Mouse (Mus musculus): Measurements from ENCODE around the gene Slc9a2. TPM values are rescaled to one million over a fixed set of nuclear protein-coding genes. Genes with fewer than 3 reads are reported as not detected.
A peak's percentile ranks its signal among the peaks of the same experiment; 100 is the strongest.

Slc9a2 gene
- not detected in 2 replicates for polyA plus RNA-seq (2015; fragmentation: Nextera tagmentation; extraction: Ambion mirVana)

DNA sequence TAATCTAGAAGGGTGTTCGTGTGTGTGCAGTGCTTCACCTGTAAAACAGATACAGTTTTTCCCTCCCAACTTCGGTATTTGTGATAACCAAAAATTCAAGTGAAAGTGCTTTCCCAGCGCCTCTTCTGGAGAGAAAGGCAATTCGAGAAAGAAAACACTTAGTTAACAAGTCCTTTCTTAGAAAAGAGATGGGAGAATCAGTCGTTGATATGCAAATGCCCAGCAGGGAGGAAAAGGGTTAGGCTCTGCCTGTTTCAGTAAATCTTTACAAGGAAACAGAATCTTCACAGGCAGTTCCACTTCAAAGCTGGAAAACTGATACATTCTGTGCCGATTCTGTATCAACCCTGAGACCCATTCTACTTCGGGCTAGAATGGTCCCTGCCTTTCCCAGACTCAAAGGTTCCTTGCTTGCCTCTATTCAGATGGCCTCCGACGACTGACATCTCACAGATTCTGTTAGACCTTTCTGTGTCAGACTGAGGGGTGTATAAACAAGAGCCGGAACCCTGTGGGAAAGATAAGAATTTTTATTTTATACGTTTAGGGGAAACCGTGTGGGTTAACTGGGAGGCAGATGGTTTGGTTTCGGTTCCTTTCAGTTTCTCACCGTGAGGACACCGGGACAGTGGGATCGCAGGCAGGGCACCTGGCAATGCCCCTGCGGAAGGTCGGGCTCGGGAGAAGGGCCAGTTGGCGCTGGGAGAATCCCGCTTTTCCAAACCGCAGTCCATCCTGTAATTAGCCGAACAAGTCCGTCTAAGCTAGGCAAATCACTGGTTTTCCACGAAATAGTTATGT is at the start of gene Slc9a2:
TSS of gene Slc9a2 (plus strand) at position 508 of the 801 bp plus-strand sequence.
- 3% methylated on average over 25 of the region's 25 CpGs for WGBS
- peak within 1 kb of the TSS; percentile 65 for H3K4me3 ChIP-seq
- H3K27me3 ChIP-seq, result peaks cover 69% of the 10 kb centered on the region
- peak within 1 kb of the TSS; percentile 99 for H3K4me2 ChIP-seq
- H3K9me3 ChIP-seq, result no peaks in the 10 kb centered on the region
- no peaks in the 10 kb centered on the region for H3K36me3 ChIP-seq
- H3K4me1 ChIP-seq (replicated peaks), result peaks cover 22% of the 10 kb centered on the region
- no peak within 1 kb of the TSS for H3K27ac ChIP-seq
- ATAC-seq (ENCODE audit: low FRiP score), result no peak
- H3K9ac ChIP-seq, result peak within 1 kb of the TSS; percentile 71

DNA sequence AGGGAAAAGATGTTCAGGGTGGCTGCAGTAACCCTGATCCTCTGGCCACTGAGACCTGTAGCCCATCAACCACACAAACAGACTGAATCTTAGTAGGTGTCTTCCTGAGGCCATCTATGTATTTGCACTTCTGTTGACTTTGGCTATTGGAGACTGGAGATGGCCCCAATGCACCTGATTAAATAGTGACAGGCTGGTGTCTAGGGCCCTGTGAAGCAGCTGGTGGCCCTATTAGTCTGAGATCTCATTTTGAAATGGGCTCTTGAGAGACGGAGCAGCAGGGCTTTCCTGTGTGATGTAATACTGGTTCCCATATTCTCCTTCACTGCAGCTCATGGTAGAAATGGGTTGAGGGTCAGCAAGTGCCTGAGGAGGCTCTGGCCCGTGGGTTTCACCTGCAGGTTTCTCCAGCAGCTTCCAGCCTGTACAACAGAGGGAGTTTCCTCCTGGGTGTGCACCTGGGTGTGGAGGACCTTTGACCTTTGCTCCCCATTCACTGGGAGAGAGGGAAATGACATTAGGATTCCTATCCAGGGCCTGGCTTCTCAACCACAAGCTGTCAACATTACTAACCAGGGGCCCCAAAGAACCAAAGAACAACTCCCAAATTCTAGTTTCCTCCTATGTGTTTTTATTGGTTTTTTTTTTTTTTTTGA is 47.8 kb upstream of the Slc9a2 start:
- ATAC-seq (ENCODE audit: low FRiP score), result no peak
- 72% methylated on average over 2 of the region's 2 CpGs for WGBS
- Histone ChIP-seq H3K4me2 (no peak overlapping the region), H3K4me3 (no peak overlapping the region), H3K27ac (no peak overlapping the region), H3K9ac (no peak overlapping the region), H3K4me1 (replicated peaks) (0 out of 2 replicates have a peak, but pooled peaks cover 4% of the 10 kb centered on the region), H3K27me3 (no peaks in the 10 kb centered on the region), H3K36me3 (no peaks in the 10 kb centered on the region), H3K9me3 (no peaks in the 10 kb centered on the region)

DNA sequence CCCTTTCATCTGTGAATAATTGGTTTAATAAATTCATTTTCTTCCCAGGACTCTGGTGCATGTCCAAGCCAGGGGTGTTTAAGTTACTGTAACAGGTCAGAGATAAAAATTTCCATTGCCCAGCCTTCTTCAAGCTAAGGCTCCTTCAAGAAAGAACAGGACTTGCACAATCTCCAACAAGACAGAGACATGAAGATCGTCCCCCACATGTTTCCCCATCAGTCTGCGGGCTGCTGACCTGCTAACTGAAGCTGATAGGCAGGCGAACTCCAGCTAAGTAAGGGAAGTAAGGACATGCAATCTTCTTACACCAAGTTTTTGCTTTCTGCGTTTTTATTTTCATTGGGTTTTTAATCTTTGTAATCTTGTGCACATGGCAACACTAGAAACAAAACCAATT is 45.8 kb upstream of the Slc9a2 start:
- Histone ChIP-seq H3K4me1 (replicated peaks) (0 out of 2 replicates have a peak, but pooled peaks cover 4% of the 10 kb centered on the region), H3K9me3 (no peaks in the 10 kb centered on the region), H3K36me3 (no peaks in the 10 kb centered on the region), H3K4me3 (no peak overlapping the region), H3K27ac (no peak overlapping the region), H3K27me3 (no peaks in the 10 kb centered on the region), H3K4me2 (no peak overlapping the region), H3K9ac (no peak overlapping the region)
- WGBS, result 56% methylated on average over 4 of the region's 4 CpGs
- no peak for ATAC-seq (ENCODE audit: low FRiP score)

DNA sequence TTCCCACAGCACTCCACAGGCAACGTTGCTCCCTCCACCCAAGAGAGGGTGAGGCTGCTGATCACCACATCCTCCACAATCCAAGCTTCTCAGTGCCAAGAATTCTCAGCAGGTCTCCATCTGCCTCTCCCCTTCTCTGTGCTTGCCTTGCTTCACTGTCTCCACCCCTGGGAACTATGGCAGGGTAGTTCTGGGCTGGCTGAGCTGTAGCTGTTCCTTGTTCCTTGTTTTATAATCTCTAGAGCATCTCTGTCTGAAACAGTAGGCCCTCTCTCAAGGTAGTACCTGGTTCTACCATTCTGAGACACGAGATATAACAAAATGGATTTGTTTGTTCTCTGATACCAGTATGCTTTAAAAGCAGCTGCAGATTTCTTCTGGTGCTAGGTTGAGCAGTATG is 32.1 kb upstream of the Slc9a2 start:
- H3K27ac ChIP-seq, result no peak overlapping the region
- H3K9ac ChIP-seq, result no peak overlapping the region
- H3K9me3 ChIP-seq, result no peaks in the 10 kb centered on the region
- no peaks in the 10 kb centered on the region for H3K36me3 ChIP-seq
- H3K4me2 ChIP-seq, result no peak overlapping the region
- H3K27me3 ChIP-seq, result no peaks in the 10 kb centered on the region
- H3K4me3 ChIP-seq, result no peak overlapping the region
- 66% methylated on average over 2 of the region's 2 CpGs for WGBS
- ATAC-seq (ENCODE audit: low FRiP score), result no peak
- no peaks in the 10 kb centered on the region for H3K4me1 ChIP-seq (replicated peaks)

DNA sequence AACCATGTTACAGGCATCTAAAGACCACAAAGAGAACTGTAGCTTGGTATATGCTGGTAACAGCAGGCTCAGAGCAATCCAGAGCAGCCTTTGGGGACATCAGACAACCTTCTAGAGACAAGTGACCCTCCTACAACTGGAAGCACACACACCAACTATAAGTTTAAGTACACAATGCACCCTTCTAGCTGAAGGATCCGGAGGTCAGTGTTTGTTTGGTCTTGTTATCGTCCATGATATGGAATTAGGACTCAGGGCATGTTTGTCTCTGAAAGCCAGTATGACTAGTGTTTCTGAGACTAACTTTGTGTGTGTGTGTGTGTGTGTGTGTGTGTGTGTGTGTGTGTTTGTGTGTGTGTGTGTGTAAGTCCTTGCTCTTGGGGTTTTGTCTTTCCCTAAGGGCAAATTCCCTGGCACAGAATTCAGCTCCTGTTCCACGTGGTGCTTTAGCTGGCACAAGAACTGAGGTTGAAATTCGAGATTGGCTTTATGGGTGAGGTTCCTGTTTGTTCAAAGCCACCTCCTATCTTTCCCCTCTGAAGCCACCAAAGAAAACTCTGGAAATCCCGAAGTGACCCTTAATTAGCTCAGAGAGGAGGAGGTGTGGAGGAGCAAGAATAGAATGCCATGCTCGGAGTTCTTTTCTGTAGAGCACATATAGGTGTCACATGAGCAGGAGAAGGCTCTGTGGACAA is 29.4 kb upstream of the Slc9a2 start:
- no peaks in the 10 kb centered on the region for H3K36me3 ChIP-seq
- H3K9ac ChIP-seq, result no peak overlapping the region
- WGBS, result 76% methylated on average over 6 of the region's 6 CpGs
- H3K4me2 ChIP-seq, result no peak overlapping the region
- no peaks in the 10 kb centered on the region for H3K9me3 ChIP-seq
- no peak for ATAC-seq (ENCODE audit: low FRiP score)
- no peaks in the 10 kb centered on the region for H3K27me3 ChIP-seq
- H3K27ac ChIP-seq, result no peak overlapping the region
- H3K4me3 ChIP-seq, result no peak overlapping the region
- no peaks in the 10 kb centered on the region for H3K4me1 ChIP-seq (replicated peaks)

DNA sequence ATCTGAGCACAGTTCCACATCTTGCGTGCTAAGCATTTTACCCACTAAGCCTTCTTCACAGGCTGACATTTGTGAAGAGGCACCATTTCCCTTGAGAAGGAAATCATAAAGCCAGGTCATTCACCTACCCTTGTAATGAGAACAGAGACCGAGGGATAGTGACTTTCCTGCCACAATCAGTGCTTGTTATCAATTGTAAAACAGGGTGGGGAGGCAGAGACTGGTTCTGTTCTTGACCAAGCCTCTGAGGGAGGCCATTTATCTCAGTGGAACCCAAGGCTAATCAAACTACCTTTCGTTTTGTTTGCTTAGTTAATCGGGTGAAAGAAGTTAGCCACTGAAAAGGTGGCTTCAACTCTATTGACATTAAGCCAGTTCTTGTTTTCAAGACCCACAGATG is 23.3 kb upstream of the Slc9a2 start:
- H3K9ac ChIP-seq, result no peak overlapping the region
- no peak for ATAC-seq (ENCODE audit: low FRiP score)
- H3K27ac ChIP-seq, result no peak overlapping the region
- no peak overlapping the region for H3K4me3 ChIP-seq
- H3K4me2 ChIP-seq, result no peak overlapping the region
- 88% methylated on average over 4 of the region's 4 CpGs for WGBS
- no peaks in the 10 kb centered on the region for H3K27me3 ChIP-seq
- no peaks in the 10 kb centered on the region for H3K36me3 ChIP-seq
- H3K4me1 ChIP-seq (replicated peaks), result no peaks in the 10 kb centered on the region
- no peaks in the 10 kb centered on the region for H3K9me3 ChIP-seq

DNA sequence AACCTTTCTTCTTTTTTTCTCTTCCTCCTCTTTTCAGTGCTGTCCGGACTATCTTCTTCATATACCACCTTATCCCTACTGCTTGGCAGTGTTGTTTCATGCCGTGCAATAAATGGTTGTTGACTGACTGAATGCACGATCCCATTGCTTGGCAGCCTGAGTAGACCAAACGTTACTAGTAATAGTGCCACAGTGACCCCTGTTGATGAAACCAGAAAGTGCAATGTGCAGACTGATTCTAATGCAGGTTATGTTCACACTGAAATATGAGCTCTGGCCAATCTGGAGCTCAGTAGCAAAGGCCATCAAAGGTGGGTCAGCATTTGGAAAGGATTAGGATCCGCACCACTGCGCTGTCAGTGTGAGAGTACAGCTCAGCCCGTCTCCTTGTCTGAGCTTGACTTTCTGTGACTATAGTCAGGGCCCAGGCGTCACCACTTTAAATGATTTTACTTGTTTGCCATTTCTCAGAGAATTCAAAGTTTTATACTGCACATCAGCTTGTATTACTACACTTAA is 22.3 kb upstream of the Slc9a2 start:
- no peak for ATAC-seq (ENCODE audit: low FRiP score)
- Histone ChIP-seq H3K4me1 (replicated peaks) (no peaks in the 10 kb centered on the region), H3K4me2 (no peak overlapping the region), H3K36me3 (no peaks in the 10 kb centered on the region), H3K9me3 (no peaks in the 10 kb centered on the region), H3K9ac (no peak overlapping the region), H3K27ac (no peak overlapping the region), H3K27me3 (no peaks in the 10 kb centered on the region), H3K4me3 (no peak overlapping the region)
- 57% methylated on average over 8 of the region's 8 CpGs for WGBS

DNA sequence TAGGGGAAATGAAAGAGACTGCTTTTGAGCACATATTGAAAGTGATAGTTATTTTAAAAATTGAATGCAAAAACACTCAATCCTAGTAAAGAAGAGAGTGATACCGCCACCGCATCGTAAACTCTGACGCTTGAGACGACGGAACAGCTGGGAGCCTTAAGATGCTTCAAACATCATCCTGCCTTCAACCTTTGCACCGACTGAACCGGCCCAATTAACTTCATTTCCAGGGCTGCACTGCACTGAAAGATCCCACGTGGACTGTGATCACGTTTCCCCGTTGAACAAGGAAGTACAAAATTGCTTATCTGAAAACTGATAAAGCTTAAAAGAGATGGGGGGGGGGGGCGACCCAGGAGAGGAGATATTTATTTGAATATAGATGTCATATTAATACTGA is 21.4 kb upstream of the Slc9a2 start:
- Histone ChIP-seq H3K36me3 (no peaks in the 10 kb centered on the region), H3K4me2 (no peak overlapping the region), H3K27me3 (no peaks in the 10 kb centered on the region), H3K27ac (no peak overlapping the region), H3K9me3 (no peaks in the 10 kb centered on the region), H3K4me3 (no peak overlapping the region), H3K9ac (no peak overlapping the region), H3K4me1 (replicated peaks) (no peaks in the 10 kb centered on the region)
- WGBS, result 79% methylated on average over 12 of the region's 12 CpGs
- no peak for ATAC-seq (ENCODE audit: low FRiP score)

DNA sequence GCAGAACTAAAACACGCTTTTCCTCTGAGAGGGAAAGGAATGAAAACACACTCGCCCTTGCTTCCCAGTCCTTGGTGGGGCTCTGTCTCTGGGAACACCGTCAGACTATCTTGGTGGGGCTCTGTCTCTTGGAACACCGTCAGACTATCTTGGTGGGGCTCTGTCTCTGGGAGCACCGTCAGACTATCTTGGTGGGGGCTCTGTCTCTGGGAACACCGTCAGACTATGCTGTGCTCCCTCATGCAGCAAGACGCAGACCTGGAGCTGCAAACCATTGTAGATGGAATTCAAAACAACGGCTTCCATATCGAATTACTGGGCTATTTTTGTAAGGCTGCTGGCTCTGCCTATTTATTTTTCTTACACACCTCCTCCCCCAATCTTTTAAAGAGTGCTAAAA is 20.9 kb upstream of the Slc9a2 start:
- no peak overlapping the region for H3K9ac ChIP-seq
- no peaks in the 10 kb centered on the region for H3K27me3 ChIP-seq
- no peak for ATAC-seq (ENCODE audit: low FRiP score)
- no peaks in the 10 kb centered on the region for H3K9me3 ChIP-seq
- H3K27ac ChIP-seq, result no peak overlapping the region
- no peak overlapping the region for H3K4me2 ChIP-seq
- H3K4me3 ChIP-seq, result no peak overlapping the region
- no peaks in the 10 kb centered on the region for H3K36me3 ChIP-seq
- WGBS, result 79% methylated on average over 9 of the region's 9 CpGs
- no peaks in the 10 kb centered on the region for H3K4me1 ChIP-seq (replicated peaks)

DNA sequence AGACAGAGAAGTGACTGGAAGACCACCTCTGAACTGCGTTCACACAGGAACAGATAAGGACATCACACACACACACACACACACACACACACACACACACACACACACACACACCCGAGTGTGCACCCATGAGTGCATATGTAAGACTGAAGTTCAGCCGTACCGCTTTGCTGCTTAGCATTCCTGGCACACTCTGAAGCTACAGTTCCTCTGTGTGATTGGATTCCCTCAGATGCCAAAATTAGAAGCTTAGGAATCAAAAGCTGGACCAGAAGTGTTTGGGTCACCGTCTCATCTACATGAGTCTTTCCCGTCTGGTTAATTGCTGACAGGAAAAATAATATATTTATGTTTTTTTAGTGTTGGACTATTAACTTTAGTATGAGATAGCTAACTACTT is 19.5 kb upstream of the Slc9a2 start:
- H3K9ac ChIP-seq, result no peak overlapping the region
- 87% methylated on average over 6 of the region's 6 CpGs for WGBS
- H3K27ac ChIP-seq, result no peak overlapping the region
- no peak for ATAC-seq (ENCODE audit: low FRiP score)
- no peaks in the 10 kb centered on the region for H3K9me3 ChIP-seq
- no peaks in the 10 kb centered on the region for H3K4me1 ChIP-seq (replicated peaks)
- H3K4me3 ChIP-seq, result no peak overlapping the region
- 0 out of 2 replicates have a peak, but pooled peaks cover 4% of the 10 kb centered on the region for H3K27me3 ChIP-seq
- no peak overlapping the region for H3K4me2 ChIP-seq
- no peaks in the 10 kb centered on the region for H3K36me3 ChIP-seq

DNA sequence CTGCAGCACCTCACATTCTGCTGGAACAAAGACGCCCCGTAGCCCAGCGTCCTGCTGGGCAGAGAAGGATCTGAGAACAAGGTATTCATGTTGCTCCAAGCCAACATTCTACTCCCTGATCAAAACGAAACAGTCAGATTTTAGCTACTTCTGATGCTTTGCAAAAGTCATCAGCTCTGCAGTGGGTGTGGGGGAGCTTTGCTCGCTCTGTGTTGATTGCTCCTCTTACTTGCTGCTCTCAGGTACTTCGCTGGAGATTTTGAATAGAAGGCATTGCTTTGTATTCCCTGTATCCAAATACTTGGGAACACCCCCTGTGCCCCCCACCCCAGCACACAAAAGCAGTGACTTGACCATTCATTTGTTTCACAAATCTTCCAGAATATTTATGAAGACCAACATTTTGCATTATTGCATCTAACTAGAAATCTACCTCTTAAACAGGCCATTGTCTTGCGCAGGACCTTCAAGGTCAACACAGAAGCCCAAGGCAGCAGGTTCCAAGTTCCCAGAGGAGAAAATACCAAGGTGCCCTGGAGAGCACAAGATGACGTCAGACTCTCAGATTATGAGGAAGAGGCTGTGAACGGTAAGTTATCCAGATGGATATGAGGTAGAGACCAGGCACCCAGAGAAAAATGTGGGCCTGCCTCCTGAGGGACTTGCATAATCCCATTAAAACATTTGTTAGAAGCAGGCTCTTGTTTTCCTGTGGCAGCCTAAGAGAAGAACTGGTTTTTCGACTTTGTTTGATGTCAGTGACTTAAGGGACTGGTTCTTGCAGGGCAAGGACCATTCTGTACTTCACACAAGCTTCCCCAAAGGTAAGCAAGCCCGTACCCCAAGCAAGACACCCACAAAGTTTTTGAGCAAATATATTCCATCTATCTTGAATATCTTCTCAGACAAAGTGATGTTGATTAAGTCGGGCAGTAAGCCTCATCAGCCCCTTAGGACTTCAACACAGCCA is 14.7 kb upstream of the Slc9a2 start:
- Histone ChIP-seq H3K4me2 (no peak overlapping the region), H3K27ac (no peak overlapping the region), H3K4me1 (replicated peaks) (no peaks in the 10 kb centered on the region), H3K9me3 (no peaks in the 10 kb centered on the region), H3K4me3 (no peak overlapping the region), H3K36me3 (no peaks in the 10 kb centered on the region), H3K9ac (no peak overlapping the region), H3K27me3 (0 out of 2 replicates have a peak, but pooled peaks cover 4% of the 10 kb centered on the region)
- no peak for ATAC-seq (ENCODE audit: low FRiP score)
- 44% methylated on average over 12 of the region's 12 CpGs for WGBS
